ENCODE assay signal across 8 mouse cellular contexts in the genomic region with DNA sequence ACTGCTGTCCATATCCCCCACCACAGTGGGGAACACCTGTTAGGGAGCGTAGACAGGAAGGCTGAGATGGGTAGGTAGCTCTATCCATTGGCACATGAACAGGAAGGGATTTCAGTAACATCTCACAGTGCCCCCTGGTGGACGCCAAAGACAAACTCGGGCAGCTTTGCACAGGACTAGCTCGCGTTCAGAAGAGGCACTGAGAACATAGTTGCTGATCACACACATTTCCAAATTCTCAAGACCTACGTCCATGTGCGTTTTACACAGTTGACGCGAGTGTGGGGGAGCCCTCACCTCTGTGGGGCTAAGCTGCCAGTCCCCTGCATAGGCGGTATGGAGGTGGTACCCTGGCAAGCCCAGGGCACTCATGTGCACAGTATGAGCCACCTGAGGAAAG. TPM values are rescaled to one million over a fixed set of nuclear protein-coding genes. Genes with fewer than 3 reads are reported as not detected.
DNase-seq lines count a peak whose midpoint lies in the region; ATAC-seq and TF ChIP-seq lines count a peak whose summit lies in the region.

No protein-coding gene starts in this region.

- TF ChIP-seq CTCF in CH12.LX (conservative IDR thresholded peaks at IDR 0.05 in 1 of 2, IDR thresholded peaks at IDR 0.05 in 1 of 2; ENCODE audit: low read depth in 2 of 2, low read length in 2 of 2), result peak; percentile 76 to 88
- TF ChIP-seq CTCF in liver, embryonic 14.5 days (IDR thresholded peaks at IDR 0.05; ENCODE audit: low read depth), result peak; percentile 96

- H3K4me2 ChIP-seq in CH12.LX (ENCODE audit: insufficient read depth, low read depth, poor library complexity, severe bottlenecking), result peak overlapping the region; percentile 93
- H3K4me2 ChIP-seq in heart, embryonic 15.5 days, result peak overlapping the region; percentile 81
- peak overlapping the region; percentile 87 for H3K4me2 ChIP-seq in liver, embryonic 14.5 days (ENCODE audit: low read depth)
- peak overlapping the region; percentile 56 for H3K4me2 ChIP-seq in neural tube, embryonic 11.5 days (ENCODE audit: low read depth)
- H3K4me2 ChIP-seq in stomach, embryonic 16.5 days (ENCODE audit: low read depth, low read length), result peak overlapping the region; percentile 81

- H3K36me3 ChIP-seq in CH12.LX (replicated peaks in 1 of 2; ENCODE audit: control insufficient read depth in 1 of 2, insufficient read depth in 1 of 2, low read length in 1 of 2), result peaks cover 20 to 34% of the 10 kb centered on the region in 2 experiments
- H3K36me3 ChIP-seq in forebrain, embryonic 10.5 days (replicated peaks), result peaks cover 27% of the 10 kb centered on the region
- peaks cover 21% of the 10 kb centered on the region; the same call in 1 of the 2 replicates for H3K36me3 ChIP-seq in heart, embryonic 15.5 days
- H3K36me3 ChIP-seq in liver, embryonic 14.5 days (replicated peaks; ENCODE audit: control insufficient read depth, insufficient read depth, low read depth), result no peaks in the 10 kb centered on the region
- H3K36me3 ChIP-seq in neural tube, embryonic 11.5 days (ENCODE audit: control insufficient read depth, insufficient read depth, low read length), result no peaks in the 10 kb centered on the region
- H3K36me3 ChIP-seq in stomach, embryonic 16.5 days (ENCODE audit: control insufficient read depth, insufficient read depth, low read length), result peaks cover 10% of the 10 kb centered on the region; the same call in 1 of the 2 replicates

- H3K79me2 ChIP-seq in CH12.LX (replicated peaks; ENCODE audit: control insufficient read depth, extremely low read depth, insufficient read depth, poor library complexity, severe bottlenecking), result no peaks in the 10 kb centered on the region

- TF ChIP-seq RAD21 in CH12.LX (IDR thresholded peaks at IDR 0.05; ENCODE audit: low read depth, low read length), result peak; percentile 65

- no peak for TF ChIP-seq EP300 in CH12.LX (IDR thresholded peaks at IDR 0.05; ENCODE audit: low read length)
- no peak for TF ChIP-seq EP300 in liver, embryonic 14.5 days (IDR thresholded peaks at IDR 0.05; ENCODE audit: low read depth)

- no peaks in the 10 kb centered on the region for H3K27me3 ChIP-seq in CH12.LX (replicated peaks)
- H3K27me3 ChIP-seq in forebrain, embryonic 10.5 days (ENCODE audit: poor library complexity, severe bottlenecking), result no peaks in the 10 kb centered on the region
- H3K27me3 ChIP-seq in heart, embryonic 15.5 days, result no peaks in the 10 kb centered on the region
- no peaks in the 10 kb centered on the region for H3K27me3 ChIP-seq in liver, embryonic 14.5 days (ENCODE audit: control insufficient read depth, insufficient read depth, low read length)
- H3K27me3 ChIP-seq in neural tube, embryonic 11.5 days (ENCODE audit: control insufficient read depth, insufficient read depth, low read length), result no peaks in the 10 kb centered on the region
- H3K27me3 ChIP-seq in stomach, embryonic 16.5 days (ENCODE audit: control insufficient read depth, insufficient read depth, low read length), result no peaks in the 10 kb centered on the region

- in situ Hi-C loops in CH12.LX (cut with MboI; ENCODE audit: low pct_ligation_motif_present, low pct_unique_long_range_greater_than_20kb, low sequenced_read_pairs), result loop anchor here (5.0 to 10.0 kb wide), 2 partner anchors 109 to 326 kb away; a partner anchor contains a TSS

- dilution Hi-C loops in CH12.LX (cut with MboI; ENCODE audit: extremely low pct_ligation_motif_present, extremely low pct_unique_long_range_greater_than_20kb, low sequenced_read_pairs), result no loop called here

- peak overlapping the region in 2 of 3 experiments; percentile 67 to 69 for H3K4me3 ChIP-seq in CH12.LX (replicated peaks in 1 of 3; ENCODE audit: low read depth in 2 of 3, low read length in 2 of 3, poor library complexity in 1 of 3)
- peak overlapping the region; percentile 73 for H3K4me3 ChIP-seq in forebrain, embryonic 10.5 days
- peak overlapping the region; percentile 60 for H3K4me3 ChIP-seq in heart, embryonic 15.5 days
- peak overlapping the region; percentile 60 to 95 for H3K4me3 ChIP-seq in liver, embryonic 14.5 days (ENCODE audit: insufficient read depth in 1 of 2, low read depth in 2 of 2, low read length in 2 of 2)
- no peak overlapping the region for H3K4me3 ChIP-seq in neural tube, embryonic 11.5 days (ENCODE audit: low read depth, low read length)
- no peak overlapping the region; the same call in 1 of the 2 replicates for H3K4me3 ChIP-seq in stomach, embryonic 16.5 days (replicated peaks; ENCODE audit: low read length)

- peak overlapping the region; percentile 80; the same call in 1 of the 2 replicates for H3K9ac ChIP-seq in CH12.LX (ENCODE audit: insufficient read depth, low read depth)
- H3K9ac ChIP-seq in heart, embryonic 15.5 days, result 0 out of 2 replicates have a peak overlapping the region, but pooled peaks have one; percentile 5
- H3K9ac ChIP-seq in liver, embryonic 14.5 days (replicated peaks), result peak overlapping the region; percentile 54
- H3K9ac ChIP-seq in neural tube, embryonic 11.5 days (ENCODE audit: low read length), result no peak overlapping the region
- no peak overlapping the region for H3K9ac ChIP-seq in stomach, embryonic 16.5 days (ENCODE audit: low read length)

- H3K9me3 ChIP-seq in CH12.LX (replicated peaks; ENCODE audit: low read length), result no peaks in the 10 kb centered on the region
- H3K9me3 ChIP-seq in forebrain, embryonic 10.5 days, result no peaks in the 10 kb centered on the region
- H3K9me3 ChIP-seq in heart, embryonic 15.5 days (replicated peaks), result no peaks in the 10 kb centered on the region
- H3K9me3 ChIP-seq in liver, embryonic 14.5 days (ENCODE audit: control insufficient read depth, low read length), result no peaks in the 10 kb centered on the region
- no peaks in the 10 kb centered on the region for H3K9me3 ChIP-seq in neural tube, embryonic 11.5 days (ENCODE audit: control insufficient read depth, low read length)
- no peaks in the 10 kb centered on the region for H3K9me3 ChIP-seq in stomach, embryonic 16.5 days (replicated peaks; ENCODE audit: control insufficient read depth, low read length)

- peaks cover 9 to 27% of the 10 kb centered on the region in 2 experiments; a peak in 3 of 4 replicates for H3K4me1 ChIP-seq in CH12.LX (ENCODE audit: control insufficient read depth in 1 of 2, insufficient read depth in 2 of 2)
- peaks cover 29% of the 10 kb centered on the region for H3K4me1 ChIP-seq in forebrain, embryonic 10.5 days
- H3K4me1 ChIP-seq in heart, embryonic 15.5 days (replicated peaks), result peaks cover 22% of the 10 kb centered on the region
- peaks cover 11 to 15% of the 10 kb centered on the region in 2 experiments for H3K4me1 ChIP-seq in liver, embryonic 14.5 days (replicated peaks; ENCODE audit: control insufficient read depth in 2 of 2, insufficient read depth in 2 of 2, low read length in 1 of 2)
- H3K4me1 ChIP-seq in neural tube, embryonic 11.5 days (ENCODE audit: control insufficient read depth, insufficient read depth, low read length), result 0 out of 2 replicates have a peak, but pooled peaks cover 4% of the 10 kb centered on the region
- H3K4me1 ChIP-seq in stomach, embryonic 16.5 days (ENCODE audit: control insufficient read depth, insufficient read depth, low read length), result peaks cover 15% of the 10 kb centered on the region

- TF ChIP-seq POLR2A in CH12.LX (IDR thresholded peaks at IDR 0.05; ENCODE audit: low read depth, low read length), result no peak

- WGBS in forebrain, embryonic 10.5 days, result 10% methylated on average over 10 of the region's 10 CpGs
- WGBS in heart, embryonic 15.5 days, result 9% methylated on average over 10 of the region's 10 CpGs
- 6% methylated on average over 10 of the region's 10 CpGs for WGBS in liver, embryonic 14.5 days (ENCODE audit: insufficient replicate concordance)
- WGBS in neural tube, embryonic 11.5 days, result 8% methylated on average over 10 of the region's 10 CpGs
- WGBS in stomach, embryonic 16.5 days, result 9% methylated on average over 10 of the region's 10 CpGs

- no peak overlapping the region for H3K27ac ChIP-seq in CH12.LX (ENCODE audit: insufficient read depth, low read depth)
- 0 out of 2 replicates have a peak overlapping the region, but pooled peaks have one; percentile 88 for H3K27ac ChIP-seq in forebrain, embryonic 10.5 days
- no peak overlapping the region for H3K27ac ChIP-seq in heart, embryonic 15.5 days
- peak overlapping the region; percentile 17; the same call in 1 of the 2 replicates for H3K27ac ChIP-seq in liver, embryonic 14.5 days
- H3K27ac ChIP-seq in neural tube, embryonic 11.5 days (ENCODE audit: low read depth, low read length), result no peak overlapping the region
- no peak overlapping the region for H3K27ac ChIP-seq in stomach, embryonic 16.5 days (ENCODE audit: low read length)

- no peak for ATAC-seq in heart, embryonic 15.5 days (replicated peaks; ENCODE audit: insufficient number of reproducible peaks, insufficient read depth, low FRiP score, low read depth)
- ATAC-seq in liver, embryonic 14.5 days (ENCODE audit: insufficient read depth), result no peak
- peak; percentile 24; the same call in 1 of the 2 replicates for ATAC-seq in neural tube, embryonic 11.5 days (ENCODE audit: insufficient read depth, low FRiP score, low TSS enrichment)
- no peak for ATAC-seq in stomach, embryonic 16.5 days (ENCODE audit: insufficient read depth, low FRiP score)

- DNase-seq in CH12.LX (ENCODE audit: extremely low read depth), result peak; percentile 87
- peak; percentile 86 for DNase-seq in c-Kit-positive CD71-negative TER-119-negative erythroid progenitor cells, embryonic 14.5 days (ENCODE audit: low read depth)
- DNase-seq in forebrain, embryonic 10.5 days (ENCODE audit: extremely low spot score, low spot score), result peak; percentile 84
- peak; percentile 85 to 95 for DNase-seq in kidney, postnatal 36 days
- peak; percentile 69 to 74 (median 72) for DNase-seq in liver, embryonic 14.5 days (ENCODE audit: low read depth in 3 of 3, low spot score in 3 of 3)
- peak; percentile 83 for DNase-seq in neural tube, embryonic 11.5 days (ENCODE audit: low spot score)

RNA-seq across cellular contexts. Expression of a gene that starts 1.4 kb away (rescaled TPM):
- total RNA-seq in CH12.LX (2012; rRNA removed) (37.1 and 37.6 TPM in 2 replicates), CH12.LX (2014; rRNA removed) (34.4 and 36.0 TPM in 2 replicates)
- 24.7 and 32.8 TPM in 2 replicates for polyA plus RNA-seq in CH12.LX (2012; ENCODE audit: insufficient read length, low read depth)
- 31.0 and 37.2 TPM in 2 replicates for polyA plus RNA-seq in forebrain, embryonic 10.5 days (2016; fragmentation: Nextera tagmentation; extraction: Ambion mirVana)
- polyA plus RNA-seq in heart, embryonic 15.5 days (2015; fragmentation: Nextera tagmentation; extraction: Ambion mirVana), result 55.6 and 57.9 TPM in 2 replicates
- 9.4 and 11.0 TPM in 2 replicates for polyA plus RNA-seq in liver, embryonic 14.5 days (2012; rRNA removed)
- 16.0 and 17.5 TPM in 2 replicates for polyA plus RNA-seq in liver, embryonic 14.5 days (2014; fragmentation: Nextera tagmentation; extraction: Ambion mirVana)
- 24.8 and 36.6 TPM in 2 replicates for polyA plus RNA-seq in neural tube, embryonic 11.5 days (2014; fragmentation: Nextera tagmentation; extraction: Ambion mirVana)
- 28.2 and 28.3 TPM in 2 replicates for polyA plus RNA-seq in stomach, embryonic 16.5 days (2015; fragmentation: Nextera tagmentation; extraction: Ambion mirVana)

RNA-seq across cellular contexts. Expression of a gene that starts 4.0 kb away (rescaled TPM):
- total RNA-seq in CH12.LX (2012; rRNA removed), result 5.3 and 6.2 TPM in 2 replicates
- 3.0 and 3.7 TPM in 2 replicates for total RNA-seq in CH12.LX (2014; rRNA removed)
- 3.1 and 4.9 TPM in 2 replicates for polyA plus RNA-seq in CH12.LX (2012; ENCODE audit: insufficient read length, low read depth)
- 2.9 and 4.2 TPM in 2 replicates for polyA plus RNA-seq in forebrain, embryonic 10.5 days (2016; fragmentation: Nextera tagmentation; extraction: Ambion mirVana)
- 9.2 and 43.9 TPM in 2 replicates for polyA plus RNA-seq in heart, embryonic 15.5 days (2015; fragmentation: Nextera tagmentation; extraction: Ambion mirVana)
- polyA plus RNA-seq in liver, embryonic 14.5 days (2012; rRNA removed), result 2,859 and 3,167 TPM in 2 replicates
- polyA plus RNA-seq in liver, embryonic 14.5 days (2014; fragmentation: Nextera tagmentation; extraction: Ambion mirVana), result 5,173 and 5,415 TPM in 2 replicates
- polyA plus RNA-seq in neural tube, embryonic 11.5 days (2014; fragmentation: Nextera tagmentation; extraction: Ambion mirVana), result 4.6 and 4.9 TPM in 2 replicates
- 257 and 347 TPM in 2 replicates for polyA plus RNA-seq in stomach, embryonic 16.5 days (2015; fragmentation: Nextera tagmentation; extraction: Ambion mirVana)

RNA-seq across cellular contexts. Expression of a gene that starts 7.1 kb away (rescaled TPM):
- total RNA-seq in CH12.LX (2012; rRNA removed) (1.2 and 1.6 TPM in 2 replicates), CH12.LX (2014; rRNA removed) (not detected in 2 replicates)
- 0.10 and 0.23 TPM in 2 replicates for polyA plus RNA-seq in CH12.LX (2012; ENCODE audit: insufficient read length, low read depth)
- polyA plus RNA-seq in forebrain, embryonic 10.5 days (2016; fragmentation: Nextera tagmentation; extraction: Ambion mirVana), result 0.12 and 0.24 TPM in 2 replicates
- 0.33 and 0.35 TPM in 2 replicates for polyA plus RNA-seq in heart, embryonic 15.5 days (2015; fragmentation: Nextera tagmentation; extraction: Ambion mirVana)
- polyA plus RNA-seq in liver, embryonic 14.5 days (2012; rRNA removed), result 1.0 TPM in 2 replicates
- polyA plus RNA-seq in liver, embryonic 14.5 days (2014; fragmentation: Nextera tagmentation; extraction: Ambion mirVana), result 0.62 and 0.88 TPM in 2 replicates
- 0.23 TPM in 1 of 2 replicates, not detected in the other for polyA plus RNA-seq in neural tube, embryonic 11.5 days (2014; fragmentation: Nextera tagmentation; extraction: Ambion mirVana)
- 1.7 and 1.8 TPM in 2 replicates for polyA plus RNA-seq in stomach, embryonic 16.5 days (2015; fragmentation: Nextera tagmentation; extraction: Ambion mirVana)

RNA-seq across cellular contexts. Expression of a gene that starts 13.3 kb away (rescaled TPM):
- total RNA-seq in CH12.LX (2012; rRNA removed) (10.1 and 13.6 TPM in 2 replicates), CH12.LX (2014; rRNA removed) (22.7 and 31.3 TPM in 2 replicates)
- 35.6 and 51.2 TPM in 2 replicates for polyA plus RNA-seq in CH12.LX (2012; ENCODE audit: insufficient read length, low read depth)
- 12.0 and 12.1 TPM in 2 replicates for polyA plus RNA-seq in forebrain, embryonic 10.5 days (2016; fragmentation: Nextera tagmentation; extraction: Ambion mirVana)
- polyA plus RNA-seq in heart, embryonic 15.5 days (2015; fragmentation: Nextera tagmentation; extraction: Ambion mirVana), result 28.0 and 44.6 TPM in 2 replicates
- polyA plus RNA-seq in liver, embryonic 14.5 days (2012; rRNA removed), result 50.1 and 74.3 TPM in 2 replicates
- polyA plus RNA-seq in liver, embryonic 14.5 days (2014; fragmentation: Nextera tagmentation; extraction: Ambion mirVana), result 87.8 and 104 TPM in 2 replicates
- 14.4 and 15.0 TPM in 2 replicates for polyA plus RNA-seq in neural tube, embryonic 11.5 days (2014; fragmentation: Nextera tagmentation; extraction: Ambion mirVana)
- 68.0 and 77.1 TPM in 2 replicates for polyA plus RNA-seq in stomach, embryonic 16.5 days (2015; fragmentation: Nextera tagmentation; extraction: Ambion mirVana)

RNA-seq across cellular contexts. Expression of a gene that starts 24.8 kb away (rescaled TPM):
- total RNA-seq in CH12.LX (2012; rRNA removed) (not detected in 2 replicates), CH12.LX (2014; rRNA removed) (not detected in 2 replicates)
- polyA plus RNA-seq in CH12.LX (2012; ENCODE audit: insufficient read length, low read depth), result not detected in 2 replicates
- polyA plus RNA-seq in forebrain, embryonic 10.5 days (2016; fragmentation: Nextera tagmentation; extraction: Ambion mirVana), result 5.4 and 7.3 TPM in 2 replicates
- 43.0 and 46.4 TPM in 2 replicates for polyA plus RNA-seq in heart, embryonic 15.5 days (2015; fragmentation: Nextera tagmentation; extraction: Ambion mirVana)
- 0.94 and 1.0 TPM in 2 replicates for polyA plus RNA-seq in liver, embryonic 14.5 days (2012; rRNA removed)
- polyA plus RNA-seq in liver, embryonic 14.5 days (2014; fragmentation: Nextera tagmentation; extraction: Ambion mirVana), result 1.2 and 1.3 TPM in 2 replicates
- polyA plus RNA-seq in neural tube, embryonic 11.5 days (2014; fragmentation: Nextera tagmentation; extraction: Ambion mirVana), result 3.8 and 4.8 TPM in 2 replicates
- 44.3 and 46.4 TPM in 2 replicates for polyA plus RNA-seq in stomach, embryonic 16.5 days (2015; fragmentation: Nextera tagmentation; extraction: Ambion mirVana)

Comparison
In these comparisons a context has a peak if more than half of its experiments do, and no peak if none do; other contexts are left out.
1. H3K27ac ChIP-seq: peak in forebrain, embryonic 10.5 days (single experiment) and liver, embryonic 14.5 days (single experiment); none in CH12.LX (single experiment), heart, embryonic 15.5 days (single experiment), neural tube, embryonic 11.5 days (single experiment) and stomach, embryonic 16.5 days (single experiment).
2. H3K4me3 ChIP-seq: peak in CH12.LX (2 of 3), forebrain, embryonic 10.5 days (single experiment), heart, embryonic 15.5 days (single experiment) and liver, embryonic 14.5 days (2 of 2); none in neural tube, embryonic 11.5 days (single experiment) and stomach, embryonic 16.5 days (single experiment).
3. H3K9ac ChIP-seq: peak in CH12.LX (single experiment), heart, embryonic 15.5 days (single experiment) and liver, embryonic 14.5 days (single experiment); none in neural tube, embryonic 11.5 days (single experiment) and stomach, embryonic 16.5 days (single experiment).
4. Peak in every context shown above with its lines, with median percentiles within 50 percentile points of each other: DNase-seq and H3K4me2 ChIP-seq.